Mouse (Mus musculus) granulocyte monocyte progenitor cell, adult 5-6 weeks (primary cell): Measurements from ENCODE around the gene Sergef. TPM values are rescaled to one million over a fixed set of nuclear protein-coding genes. Genes with fewer than 3 reads are reported as not detected.
A peak's percentile ranks its signal among the peaks of the same experiment; 100 is the strongest.

ENCODE experiments used
- ATAC-seq: replicated peaks from 2 replicates; pipeline ENCODE4 v1.8.0; 2016; ENCODE audit warnings: mild to moderate bottlenecking, moderate TSS enrichment, inconsistent platforms; ENCODE audit not compliant: poor library complexity, severe bottlenecking
- total RNA-seq, 2 experiments: library from RNA; stranded (forward) in 1 of 2; stranded (reverse) in 1 of 2; fragments of 200-712, 200-1000 nt in 1 of 2; fragments of >200 nt in 1 of 2; fragmentation: Nextera tagmentation in 1 of 2; gene quantifications; 2 replicates each; pipeline ENCODE4 v1.2.3; 2014 to 2017

Sergef gene
- total RNA-seq, 2 experiments from 2014 or later, result 11.2 to 12.4 TPM

DNA sequence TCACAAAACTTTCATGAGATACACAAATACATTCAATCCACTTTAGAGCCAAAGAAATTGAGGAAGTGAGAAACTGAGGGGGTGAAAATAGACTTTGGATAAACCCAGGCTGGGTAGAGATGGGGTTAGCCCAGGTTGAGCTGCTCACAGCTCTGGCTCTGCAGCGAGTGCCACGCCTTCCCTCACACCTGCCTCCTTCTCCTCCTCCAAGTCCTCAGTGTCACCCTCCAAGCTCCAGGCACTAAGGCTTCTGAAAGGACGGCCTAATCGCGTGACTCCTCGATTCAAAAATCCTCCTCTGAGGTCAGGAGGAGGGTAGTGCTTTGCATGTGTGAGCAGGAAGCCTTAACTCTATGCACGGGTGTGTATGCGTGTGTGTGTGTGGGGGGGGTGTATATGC lies 176.5 kb downstream of the Sergef start:
- ATAC-seq, result no peak

- ATAC-seq, result no peak
Measured at GRCm38 (mm10) chr7:46462287-46462686, 177.3 kb downstream of the Sergef start.

DNA sequence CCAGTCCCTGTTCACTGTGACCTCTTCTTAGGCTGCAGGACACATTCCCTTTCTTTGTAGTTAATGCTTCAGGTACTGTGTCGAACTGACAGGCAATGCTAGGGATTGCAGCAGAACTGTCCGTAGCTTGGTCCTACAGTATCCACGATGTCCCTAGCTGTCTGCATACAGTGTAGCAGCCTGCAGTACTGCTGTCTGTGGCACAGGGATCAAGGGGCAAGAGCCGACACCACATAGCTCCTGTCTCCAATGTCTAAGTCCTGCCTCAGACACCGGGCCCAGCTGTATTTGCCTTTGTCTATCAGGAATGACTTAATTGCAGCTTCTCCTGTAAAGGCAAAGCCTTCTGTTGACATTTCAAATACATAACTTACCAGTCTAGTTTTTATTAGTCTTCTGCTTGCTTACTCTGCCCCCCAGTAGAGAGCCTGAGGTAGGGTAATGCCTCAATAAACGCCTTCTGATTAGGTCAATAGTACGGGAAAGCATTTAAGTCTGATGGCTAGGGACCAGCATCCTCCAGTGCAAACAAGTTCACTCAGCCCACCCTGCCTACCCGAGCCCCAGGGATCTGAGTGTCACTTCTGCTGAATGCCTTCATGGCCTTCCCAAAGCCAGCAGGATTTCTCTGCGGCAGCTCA lies 179.9 kb downstream of the Sergef start:
- ATAC-seq, result no peak

DNA sequence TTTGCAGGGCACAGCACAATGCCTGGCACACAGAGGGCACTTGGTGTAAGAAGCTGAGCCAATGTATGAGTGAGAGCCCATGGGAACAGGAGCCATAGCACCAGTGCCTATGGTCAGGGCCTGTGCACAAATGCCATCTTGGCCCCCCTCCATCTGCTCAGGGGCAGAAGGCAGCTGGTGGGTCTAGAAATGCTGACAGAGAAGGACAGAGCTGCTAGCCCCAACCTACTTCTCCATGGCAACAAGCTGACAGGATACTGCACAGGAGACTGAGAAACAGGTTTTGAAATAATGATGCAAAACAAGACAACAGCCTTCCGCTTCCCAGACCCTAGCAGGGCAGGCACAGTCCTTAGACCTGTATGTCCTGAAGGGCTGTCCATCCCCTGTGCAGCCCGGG lies 180.4 kb downstream of the Sergef start:
- ATAC-seq, result no peak

DNA sequence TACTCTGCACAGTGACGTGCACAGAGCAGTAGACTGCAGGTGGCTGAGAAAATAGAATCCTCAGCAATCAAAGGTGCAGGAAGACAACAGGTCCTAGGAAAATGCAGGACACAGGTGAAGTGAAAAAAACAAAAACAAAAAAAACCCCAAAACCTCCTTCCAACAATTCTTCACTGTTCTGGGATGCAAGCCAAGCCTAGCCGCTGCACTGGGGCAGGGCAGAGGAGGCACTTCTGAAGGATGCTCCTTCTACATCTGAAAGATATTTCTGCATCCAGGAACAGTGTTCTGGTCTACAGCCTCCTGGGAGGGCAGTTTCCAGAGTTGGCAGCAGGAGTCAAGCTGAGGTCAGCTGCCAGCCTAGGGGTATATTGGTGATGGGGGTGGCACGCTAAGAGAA lies 181.7 kb downstream of the Sergef start:
- no peak for ATAC-seq

GRCm38 (mm10) chr7:46453930-46454679 lies 185.5 kb downstream of the Sergef start:
- ATAC-seq, result no peak

DNA sequence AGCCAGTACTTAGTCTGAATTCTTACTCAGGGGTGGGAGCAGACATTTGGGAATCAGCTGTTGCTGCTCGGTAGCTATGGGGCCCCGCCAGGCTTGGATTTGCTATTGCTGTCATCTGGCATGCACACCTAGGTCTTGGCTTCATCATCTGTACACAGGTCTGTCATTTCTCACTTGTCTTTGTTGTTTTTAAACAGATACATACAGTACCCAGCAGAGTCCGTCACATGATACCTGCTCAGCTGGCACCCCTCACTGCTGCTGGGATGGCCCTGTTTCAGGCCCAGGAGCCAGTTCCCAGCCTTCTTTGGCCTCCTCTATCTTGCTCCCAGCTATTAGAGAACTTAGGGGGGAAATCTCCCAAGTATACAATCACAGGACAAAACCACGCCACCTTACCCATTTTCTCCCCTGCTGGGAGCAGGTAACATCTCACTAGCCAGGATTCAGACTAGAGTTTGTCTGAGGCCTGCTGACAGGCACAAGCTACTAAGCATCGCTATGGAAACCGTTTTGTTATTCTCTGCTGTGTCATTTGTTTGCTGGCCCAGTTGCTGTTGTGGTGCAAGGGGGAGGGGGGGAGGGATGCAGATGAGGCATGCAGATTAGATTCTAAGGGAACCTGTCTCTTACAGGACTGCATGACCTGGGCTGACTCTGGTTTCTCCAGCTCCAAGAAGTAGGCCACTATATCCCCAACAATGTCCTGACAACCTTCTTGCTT lies 190.5 kb downstream of the Sergef start:
- no peak for ATAC-seq

GRCm38 (mm10) chr7:46447473-46448165 lies 192.0 kb downstream of the Sergef start:
- no peak for ATAC-seq

DNA sequence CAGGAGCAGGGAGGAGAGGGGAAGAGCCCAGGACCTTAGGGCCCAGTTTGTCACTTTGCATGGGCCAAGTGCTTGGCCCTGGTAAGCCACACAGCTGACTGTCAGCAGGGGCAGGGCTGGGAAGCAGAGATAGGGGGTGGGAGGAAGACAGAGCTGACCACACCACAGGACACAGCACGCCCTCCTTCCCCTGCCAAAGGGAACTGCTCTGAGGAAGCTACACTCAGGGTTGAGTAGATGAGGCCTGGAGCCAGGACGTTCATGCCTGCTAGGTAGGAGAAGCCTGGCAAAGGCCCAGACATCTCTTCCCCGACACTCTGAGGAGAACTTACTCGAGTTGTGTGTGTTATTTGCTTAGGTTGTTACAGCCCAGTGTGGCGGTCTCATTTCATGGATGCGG lies 193.7 kb downstream of the Sergef start:
- ATAC-seq, result peak; percentile 77

GRCm38 (mm10) chr7:46443163-46443562 lies 196.4 kb downstream of the Sergef start:
- no peak for ATAC-seq

DNA sequence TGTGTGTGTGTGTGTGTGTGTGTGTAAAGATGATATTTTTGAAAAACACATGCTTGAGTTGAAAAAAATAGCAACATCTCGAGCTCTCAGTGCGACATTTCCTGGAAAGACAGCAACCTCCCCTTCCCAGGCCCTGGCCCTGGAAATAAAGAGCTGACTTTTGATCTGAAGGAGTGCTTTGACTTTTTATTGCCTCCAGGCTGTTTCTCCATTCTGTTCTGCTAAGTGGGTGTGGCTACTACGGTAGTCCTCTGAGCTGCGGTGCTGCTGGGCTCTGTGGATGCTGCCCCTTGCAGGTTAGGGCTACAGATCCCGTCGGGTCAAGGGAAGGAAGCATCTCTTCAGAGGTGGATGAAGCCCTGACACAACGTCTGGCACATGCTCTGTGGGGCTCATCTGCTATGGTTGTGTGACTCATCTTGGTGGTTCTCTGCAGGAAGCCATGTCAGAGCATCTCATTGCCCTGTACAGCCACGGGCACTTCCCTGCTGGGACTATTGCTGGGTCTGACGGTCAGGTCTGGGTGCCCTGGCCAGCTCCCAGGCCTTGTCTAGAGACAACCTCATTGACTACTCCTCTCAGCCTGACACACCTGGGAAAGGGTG lies 201.0 kb downstream of the Sergef start:
- ATAC-seq, result no peak

GRCm38 (mm10) chr7:46435833-46436232 lies 203.8 kb downstream of the Sergef start:
- no peak for ATAC-seq

GRCm38 (mm10) chr7:46433874-46434273 lies 205.7 kb downstream of the Sergef start:
- no peak for ATAC-seq

- no peak for ATAC-seq
Measured at GRCm38 (mm10) chr7:46425012-46425411, 214.6 kb downstream of the Sergef start.

GRCm38 (mm10) chr7:46423951-46424350 lies 215.7 kb downstream of the Sergef start:
- ATAC-seq, result no peak

GRCm38 (mm10) chr7:46422764-46423412 lies 216.7 kb downstream of the Sergef start:
- peak; percentile 73 for ATAC-seq

DNA sequence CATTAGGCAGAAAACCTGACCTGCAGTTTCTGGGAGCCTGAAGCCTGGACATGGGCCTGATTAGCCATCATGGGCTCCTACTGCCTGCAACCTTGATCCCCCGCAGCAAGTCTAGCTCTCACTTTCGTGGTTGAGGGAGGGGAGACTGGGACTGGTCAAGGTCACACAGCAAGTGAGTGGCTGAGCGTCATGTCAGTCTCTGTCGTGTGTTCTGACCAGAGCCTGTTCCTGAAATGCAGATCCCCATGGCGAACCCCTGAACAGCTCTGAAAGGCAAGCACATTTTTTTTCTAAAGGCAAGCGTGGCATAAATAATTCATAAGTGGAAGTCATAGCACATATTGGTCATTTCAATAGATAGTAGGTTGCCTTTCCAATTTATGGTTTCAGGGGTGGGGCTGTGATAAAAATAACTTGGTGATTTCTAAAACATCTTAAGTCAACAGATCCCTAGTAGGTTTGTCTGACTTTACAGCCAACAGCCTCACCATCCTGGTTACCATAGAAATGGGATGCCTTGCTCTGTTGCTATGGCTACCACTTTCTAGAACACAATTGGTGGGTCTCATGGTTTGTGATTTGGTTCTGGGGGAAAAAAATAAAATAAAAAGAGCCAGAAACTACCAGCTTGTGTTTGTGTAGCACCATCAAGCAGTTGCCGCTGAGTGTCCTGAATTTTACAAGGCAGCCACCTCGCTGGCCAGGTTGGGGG lies 217.4 kb downstream of the Sergef start:
- ATAC-seq, result no peak

GRCm38 (mm10) chr7:46421535-46421934 lies 218.1 kb downstream of the Sergef start:
- no peak for ATAC-seq

DNA sequence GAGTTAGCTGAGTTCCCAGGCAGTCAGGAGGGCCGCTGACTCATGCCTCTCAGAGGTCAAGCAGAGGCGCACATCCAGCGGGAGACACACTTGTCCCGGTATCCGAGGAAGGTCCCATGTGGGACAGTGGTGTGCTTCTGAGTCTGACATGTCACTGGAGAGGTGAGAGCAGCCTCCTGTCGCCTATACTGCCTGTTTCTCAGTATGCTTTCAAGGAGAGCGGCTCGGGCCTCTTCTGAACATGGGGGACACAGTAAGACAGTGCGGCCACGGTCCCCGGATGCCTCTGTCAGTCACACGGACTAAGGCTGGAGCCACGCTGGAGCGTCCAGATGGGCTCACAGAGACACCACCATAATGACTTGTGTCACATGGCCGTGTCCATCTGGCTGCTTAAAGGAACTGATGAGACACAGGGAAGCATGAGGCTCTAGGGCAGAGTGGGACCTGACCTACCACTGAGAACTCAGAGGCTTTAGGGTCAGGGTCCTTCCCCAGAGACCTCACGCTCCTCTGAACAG lies 221.4 kb downstream of the Sergef start:
- no peak for ATAC-seq
